Mouse (Mus musculus) heart, embryonic 14.5 days (tissue): ENCODE results near the gene Thoc2. TPM values are rescaled to one million over a fixed set of nuclear protein-coding genes. Genes with fewer than 3 reads are reported as not detected.
"Not testable (repeated sequence)": the region's sequence is repeated elsewhere in the genome, so short reads cannot be mapped to it uniquely, and the experiment has no call there.

Experiments
- ATAC-seq: fragments of 200-750 bp; cut with Nextera tagmentation; 2 replicates; pipeline ENCODE4 v1.8.0; 2017; ENCODE audit warnings: low read depth, moderate TSS enrichment; ENCODE audit not compliant: insufficient number of reproducible peaks, insufficient read depth, low FRiP score
- H3K27ac ChIP-seq, 2 experiments: fragments of 200-500 bp in 1 of 2; fragments of 300-500 bp in 1 of 2; sonication (generic) in 1 of 2; replicated peaks in 1 of 2; 2 replicates each; pipeline ENCODE4 v1.5.1; 2012 to 2014; ENCODE audit warnings: low read depth in 2 of 2, low read length in 2 of 2, control low read depth in 1 of 2, mild to moderate bottlenecking in 1 of 2, mixed read lengths in 1 of 2; ENCODE audit not compliant: control insufficient read depth in 1 of 2, insufficient read depth in 1 of 2
- H3K27me3 ChIP-seq: fragments of 300-500 bp; sonication (generic); 2 replicates; pipeline ENCODE4 v1.6.1; 2014; ENCODE audit warnings: mild to moderate bottlenecking, low read length, control low read depth; ENCODE audit not compliant: control insufficient read depth, insufficient read depth
- H3K36me3 ChIP-seq: fragments of 300-500 bp; sonication (generic); 2 replicates; pipeline ENCODE4 v1.6.1; 2014; ENCODE audit warnings: mild to moderate bottlenecking, control low read depth, low read length, mixed read lengths; ENCODE audit not compliant: control insufficient read depth, insufficient read depth
- H3K4me1 ChIP-seq, 2 experiments: fragments of 200-500 bp in 1 of 2; fragments of 300-500 bp in 1 of 2; sonication (generic) in 1 of 2; 2 replicates each; pipeline ENCODE4 v1.6.1; 2012 to 2014; ENCODE audit warnings: low read length in 2 of 2, control low read depth in 1 of 2, mixed read lengths in 1 of 2; ENCODE audit not compliant: control insufficient read depth in 2 of 2, insufficient read depth in 2 of 2
- H3K4me2 ChIP-seq: fragments of 300-500 bp; sonication (generic); 2 replicates; pipeline ENCODE4 v1.6.1; 2014; ENCODE audit warnings: mild to moderate bottlenecking, low read length
- H3K4me3 ChIP-seq, 2 experiments: fragments of 200-500 bp in 1 of 2; fragments of 300-500 bp in 1 of 2; sonication (generic) in 1 of 2; 2 replicates each; pipeline ENCODE4 v1.5.1; 2012 to 2014; ENCODE audit warnings: low read length in 2 of 2, mild to moderate bottlenecking in 2 of 2, control low read depth in 1 of 2, low read depth in 1 of 2, moderate library complexity in 1 of 2; ENCODE audit not compliant: control insufficient read depth in 1 of 2, insufficient read depth in 1 of 2
- H3K9ac ChIP-seq: fragments of 300-500 bp; sonication (generic); 2 replicates; pipeline ENCODE4 v1.6.1; 2014; ENCODE audit warnings: mild to moderate bottlenecking, low read length
- H3K9me3 ChIP-seq: fragments of 300-500 bp; sonication (generic); 2 replicates; pipeline ENCODE4 v1.6.1; 2016; ENCODE audit warnings: low read length, control low read depth; ENCODE audit not compliant: control insufficient read depth
- WGBS: fragments of 180-500 bp; shearing (Covaris S2); extraction: QIAGEN DNeasy Blood & Tissue Kit; methylation state at CpG from one replicate; pipeline ENCODE4 v1.1.7; 2014; 5-methylcytosine and 5-hydroxymethylcytosine counted together
- polyA plus RNA-seq: library from polyadenylated mRNA; unstranded; fragments of >200 nt; fragmentation: Nextera tagmentation; extraction: Ambion mirVana; gene quantifications from 2 replicates; pipeline ENCODE4 v1.2.1, GENCODE M21; 2014

The Thoc2 gene
- 59.2 and 67.4 TPM in 2 replicates for polyA plus RNA-seq

DNA sequence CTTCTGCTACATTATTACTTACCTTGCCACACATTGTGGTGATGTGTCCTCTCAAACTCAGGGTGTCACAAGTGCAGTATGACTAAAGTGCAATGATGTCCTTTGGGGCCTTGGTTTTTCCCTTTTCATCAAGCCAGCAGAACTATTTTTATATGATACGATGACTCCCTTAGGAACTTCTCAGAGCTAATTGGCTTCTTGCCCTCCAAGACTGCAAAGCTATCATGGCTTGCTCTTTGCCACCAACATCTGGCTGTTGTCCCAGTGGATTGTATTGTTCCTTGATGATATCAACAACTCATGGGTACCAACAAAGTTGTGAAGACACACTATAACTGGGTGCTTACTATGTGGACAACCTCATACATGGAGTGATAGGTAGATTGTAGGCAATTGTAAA lies at the start of gene Thoc2:
Gene Thoc2 (minus strand): TSS at position 101 of the 400 bp plus-strand sequence.
- Histone ChIP-seq H3K36me3 (no peaks in the 10 kb centered on the region), H3K4me2 (no peak within 1 kb of the TSS), H3K9ac (no peak within 1 kb of the TSS), H3K4me3 (no peak within 1 kb of the TSS), H3K27ac (no peak within 1 kb of the TSS), H3K27me3 (no peaks in the 10 kb centered on the region), H3K9me3 (no peaks in the 10 kb centered on the region), H3K4me1 (no peaks in the 10 kb centered on the region)
- no peak for ATAC-seq
- WGBS = 83% methylated on average over 1 of the region's 1 CpGs

DNA sequence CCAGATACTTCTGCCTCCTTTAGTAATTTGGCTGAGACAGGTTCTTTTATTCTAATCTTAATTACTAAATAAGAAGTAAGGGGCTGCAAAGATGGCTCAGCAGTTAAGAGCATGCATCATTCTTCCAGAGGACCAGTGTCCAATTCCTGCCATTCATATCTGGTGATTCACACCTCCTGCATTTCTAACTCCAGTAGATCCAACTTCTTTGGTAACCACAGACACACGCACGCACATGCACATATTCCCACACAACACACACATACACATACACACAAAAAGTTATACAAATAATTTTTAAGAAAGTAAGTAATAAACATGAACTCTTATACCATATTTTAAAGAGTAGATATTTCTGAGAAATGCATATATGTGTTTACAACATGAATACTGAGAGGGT lies 49.6 kb upstream of the Thoc2 start:
- H3K4me1 ChIP-seq = no peaks in the 10 kb centered on the region
- H3K27me3 ChIP-seq = no peaks in the 10 kb centered on the region
- WGBS = 79% methylated on average over 2 of the region's 2 CpGs
- no peak overlapping the region for H3K9ac ChIP-seq
- no peaks in the 10 kb centered on the region for H3K36me3 ChIP-seq
- H3K4me2 ChIP-seq = no peak overlapping the region
- H3K27ac ChIP-seq = no peak overlapping the region
- no peak for ATAC-seq
- no peak overlapping the region for H3K4me3 ChIP-seq
- H3K9me3 ChIP-seq = no peaks in the 10 kb centered on the region

DNA sequence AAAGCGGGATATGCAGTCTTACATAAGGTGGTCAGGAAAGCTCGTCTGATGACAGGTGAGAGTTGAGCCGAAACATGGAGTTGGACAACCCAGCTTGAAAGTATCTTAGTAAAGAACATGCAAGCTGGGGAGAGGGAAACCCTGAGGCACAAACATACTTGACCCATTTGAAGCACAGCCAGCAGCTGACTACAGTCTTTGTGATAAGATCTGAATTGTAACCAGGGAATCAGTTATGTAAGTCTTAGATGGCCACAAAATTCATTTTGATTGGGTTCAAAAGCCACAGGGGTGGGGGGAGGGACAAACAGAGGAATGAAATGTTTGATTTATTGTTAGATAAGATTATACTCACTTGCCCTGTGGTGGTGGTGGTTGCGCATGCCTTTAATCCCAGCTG lies 48.9 kb upstream of the Thoc2 start:
- ATAC-seq = no peak
- WGBS = 86% methylated on average over 4 of the region's 4 CpGs
- H3K27ac ChIP-seq = no peak overlapping the region
- H3K27me3 ChIP-seq = no peaks in the 10 kb centered on the region
- no peak overlapping the region for H3K4me2 ChIP-seq
- no peak overlapping the region for H3K4me3 ChIP-seq
- no peak overlapping the region for H3K9ac ChIP-seq
- H3K4me1 ChIP-seq = no peaks in the 10 kb centered on the region
- no peaks in the 10 kb centered on the region for H3K36me3 ChIP-seq
- H3K9me3 ChIP-seq = no peaks in the 10 kb centered on the region

DNA sequence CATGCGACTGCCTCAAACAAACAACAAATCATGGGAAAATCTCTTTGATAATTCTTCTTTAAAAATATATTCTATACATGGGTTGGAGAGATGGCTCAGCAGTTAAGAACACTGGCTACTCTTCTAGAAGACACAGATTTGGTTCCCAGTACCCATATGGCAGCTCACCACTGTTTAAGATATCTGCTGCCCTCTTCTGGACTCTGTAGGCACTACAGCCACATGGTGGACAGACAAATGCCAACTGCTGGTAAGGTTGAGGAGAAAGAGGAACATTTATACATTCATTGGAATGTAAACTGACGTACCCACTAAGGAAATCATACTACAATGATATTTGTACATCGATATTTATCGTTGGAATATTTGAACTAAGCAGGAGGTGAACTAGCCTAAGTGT lies 36.7 kb upstream of the Thoc2 start:
- no peak for ATAC-seq
- no peaks in the 10 kb centered on the region for H3K9me3 ChIP-seq
- no peak overlapping the region for H3K4me3 ChIP-seq
- no peak overlapping the region for H3K27ac ChIP-seq
- H3K4me2 ChIP-seq = no peak overlapping the region
- 59% methylated on average over 4 of the region's 4 CpGs for WGBS
- H3K4me1 ChIP-seq = no peaks in the 10 kb centered on the region
- H3K36me3 ChIP-seq = no peaks in the 10 kb centered on the region
- H3K9ac ChIP-seq = no peak overlapping the region
- no peaks in the 10 kb centered on the region for H3K27me3 ChIP-seq

DNA sequence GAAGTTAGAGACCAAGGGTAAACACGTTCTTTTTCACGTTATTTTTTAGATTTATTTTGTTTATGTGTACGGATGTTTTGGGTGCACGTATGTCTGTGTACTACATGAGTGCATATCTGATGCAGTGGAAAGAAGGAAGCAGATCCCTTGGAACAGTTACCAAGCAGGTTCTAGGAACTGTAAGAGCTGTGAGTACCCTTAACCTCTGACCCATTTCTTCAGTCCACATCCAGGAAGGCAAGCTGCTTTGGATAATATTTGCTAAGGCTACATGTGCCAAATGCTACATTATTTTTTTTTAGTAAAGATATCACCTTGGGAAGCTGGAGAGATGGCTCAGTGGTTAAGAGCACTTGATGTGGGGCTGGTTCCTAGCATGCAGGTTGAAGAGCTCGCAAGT lies 21.4 kb upstream of the Thoc2 start:
- Histone ChIP-seq H3K4me1 (no peaks in the 10 kb centered on the region), H3K4me2 (no peak overlapping the region), H3K27me3 (no peaks in the 10 kb centered on the region), H3K9ac (no peak overlapping the region), H3K4me3 (no peak overlapping the region), H3K9me3 (no peaks in the 10 kb centered on the region), H3K36me3 (no peaks in the 10 kb centered on the region), H3K27ac (no peak overlapping the region)
- no peak for ATAC-seq
- WGBS = 72% methylated on average over 5 of the region's 5 CpGs

DNA sequence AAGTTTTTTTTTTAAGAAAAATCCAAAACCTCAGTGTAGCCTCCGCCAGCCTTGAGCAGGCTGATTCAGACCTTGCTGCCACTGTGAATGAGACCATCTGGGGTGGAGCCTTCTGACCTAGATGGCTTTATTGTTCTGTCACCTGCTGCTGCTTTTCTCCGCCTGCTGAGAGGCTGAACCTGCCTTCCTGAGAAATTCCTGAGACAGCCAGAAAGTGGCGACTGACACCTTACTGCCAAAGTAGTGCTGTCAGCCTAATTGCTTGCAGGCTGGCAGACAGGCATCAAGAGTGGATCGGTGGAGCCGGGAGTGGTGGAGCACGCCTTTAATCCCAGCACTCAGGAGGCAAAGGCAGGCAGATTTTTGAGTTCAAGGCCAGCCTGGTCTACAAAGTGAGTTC lies 11.3 kb upstream of the Thoc2 start:
- H3K4me2 ChIP-seq, H3K27me3 ChIP-seq, H3K36me3 ChIP-seq, H3K9ac ChIP-seq, H3K4me1 ChIP-seq, H3K9me3 ChIP-seq, ATAC-seq, H3K27ac ChIP-seq, H3K4me3 ChIP-seq: not testable (repeated sequence)
- 47% methylated on average over 6 of the region's 6 CpGs for WGBS

DNA sequence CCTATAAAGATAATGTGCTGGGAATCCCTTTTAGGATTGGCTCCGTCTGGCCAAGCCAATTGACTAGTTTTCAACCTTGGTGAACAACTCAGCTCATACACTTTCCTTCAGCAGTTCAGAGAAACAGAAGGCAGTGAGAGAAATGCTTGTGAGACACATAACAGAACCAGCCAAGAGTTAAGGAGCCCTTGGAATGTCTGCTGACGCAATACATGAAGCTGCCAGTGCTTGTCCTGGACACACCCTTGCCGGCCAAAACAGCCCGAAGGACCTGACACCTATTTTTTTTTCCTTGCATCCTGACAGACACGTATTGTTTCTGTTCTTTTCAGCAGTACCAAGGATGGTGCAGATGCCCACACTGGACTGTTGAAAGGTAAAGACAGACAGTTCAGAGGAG lies 4.2 kb upstream of the Thoc2 start:
- Histone ChIP-seq H3K9ac (no peak overlapping the region), H3K4me2 (no peak overlapping the region), H3K27me3 (no peaks in the 10 kb centered on the region), H3K4me3 (no peak overlapping the region), H3K9me3 (no peaks in the 10 kb centered on the region), H3K27ac (no peak overlapping the region), H3K4me1 (no peaks in the 10 kb centered on the region), H3K36me3 (no peaks in the 10 kb centered on the region)
- ATAC-seq = no peak
- 48% methylated on average over 5 of the region's 5 CpGs for WGBS

DNA sequence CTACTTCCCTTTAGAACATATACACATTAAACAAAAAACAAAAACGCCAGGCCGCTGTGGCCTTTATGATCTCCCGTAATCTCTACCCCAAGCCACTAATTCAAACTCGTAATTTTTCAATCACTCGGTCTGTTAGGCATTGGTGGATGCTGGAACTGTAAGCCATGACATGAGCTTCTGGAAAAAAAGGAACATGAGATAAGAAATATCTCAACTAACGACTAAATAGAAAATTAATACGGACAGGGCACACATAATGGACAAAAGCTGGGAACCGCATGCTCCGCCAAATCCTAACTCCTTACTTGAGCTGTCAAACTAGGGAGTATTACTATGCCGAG lies 8.4 kb downstream of the Thoc2 start:
- no peaks in the 10 kb centered on the region for H3K36me3 ChIP-seq
- H3K4me1 ChIP-seq = peaks cover 0 to 4% of the 10 kb centered on the region in 2 experiments; a peak in 1 of 4 replicates
- H3K9ac ChIP-seq = peak overlapping the region; percentile 74
- peak overlapping the region; percentile 53 for H3K4me2 ChIP-seq
- 43% methylated on average over 10 of the region's 10 CpGs for WGBS
- no peaks in the 10 kb centered on the region for H3K27me3 ChIP-seq
- peak overlapping the region; percentile 53 to 87 for H3K4me3 ChIP-seq
- no peaks in the 10 kb centered on the region for H3K9me3 ChIP-seq
- peak overlapping the region in 1 of 2 experiments; percentile 86; a peak in 3 of 4 replicates for H3K27ac ChIP-seq
- ATAC-seq = no peak
